Mouse (Mus musculus) liver, embryonic 14.5 days (tissue): ENCODE data around the gene Maml2. TPM values are rescaled to one million over a fixed set of nuclear protein-coding genes. Genes with fewer than 3 reads are reported as not detected.

Source experiments
- ATAC-seq: fragments of 200-750 bp; cut with Nextera tagmentation; 2 replicates; pipeline ENCODE4 v1.8.0; 2017; ENCODE audit warnings: moderate number of reproducible peaks, mild to moderate bottlenecking, moderate library complexity; ENCODE audit not compliant: insufficient read depth
- DNase-seq, 3 experiments: peaks; one replicate each; pipeline ENCODE4 v3.0.0-alpha.2; 2012 to 2013; ENCODE audit warnings: low read depth in 3 of 3, low spot score in 3 of 3
- H3K27ac ChIP-seq: fragments of 300-500 bp; sonication (generic); 2 replicates; pipeline ENCODE4 v1.5.1; 2014; ENCODE audit warnings: moderate library complexity, mild to moderate bottlenecking, control low read depth, inconsistent platforms
- H3K27me3 ChIP-seq: fragments of 300-500 bp; sonication (generic); 2 replicates; pipeline ENCODE4 v1.6.1; 2014; ENCODE audit warnings: mild to moderate bottlenecking, low read length, moderate library complexity; ENCODE audit not compliant: control insufficient read depth, insufficient read depth
- H3K36me3 ChIP-seq: fragments of 300-500 bp; sonication (generic); replicated peaks from 2 replicates; pipeline ENCODE4 v1.6.1; 2014; ENCODE audit warnings: low read depth; ENCODE audit not compliant: control insufficient read depth, insufficient read depth
- H3K4me1 ChIP-seq, 2 experiments: fragments of 200-500 bp in 1 of 2; fragments of 300-500 bp in 1 of 2; sonication (generic) in 1 of 2; replicated peaks; 2 replicates each; pipeline ENCODE4 v1.6.1; 2012 to 2014; ENCODE audit warnings: antibody characterized with exemption in 1 of 2, inconsistent platforms in 1 of 2, low read length in 1 of 2; ENCODE audit not compliant: control insufficient read depth in 2 of 2, insufficient read depth in 2 of 2
- H3K4me2 ChIP-seq: fragments of 300-500 bp; sonication (generic); 2 replicates; pipeline ENCODE4 v1.6.1; 2014; ENCODE audit warnings: low read depth, mild to moderate bottlenecking, control low read depth, moderate library complexity
- H3K4me3 ChIP-seq, 2 experiments: fragments of 200-500 bp in 1 of 2; fragments of 300-500 bp in 1 of 2; sonication (generic) in 1 of 2; 2 replicates each; pipeline ENCODE4 v1.5.1; 2012 to 2014; ENCODE audit warnings: low read depth in 2 of 2, low read length in 2 of 2, mild to moderate bottlenecking in 2 of 2, control low read depth in 1 of 2, inconsistent platforms in 1 of 2, moderate library complexity in 1 of 2; ENCODE audit not compliant: insufficient read depth in 1 of 2
- H3K9ac ChIP-seq: fragments of 300-500 bp; sonication (generic); replicated peaks from 2 replicates; pipeline ENCODE4 v1.6.1; 2014; ENCODE audit warnings: mild to moderate bottlenecking, control low read depth, moderate library complexity
- H3K9me3 ChIP-seq: fragments of 300-500 bp; sonication (generic); 2 replicates; pipeline ENCODE4 v1.6.1; 2016; ENCODE audit warnings: low read length, mixed read lengths; ENCODE audit not compliant: control insufficient read depth
- CTCF ChIP-seq: IDR thresholded peaks from 2 replicates; pipeline ENCODE4 v1.5.1; 2016; ENCODE audit warnings: antibody characterized with exemption, low read depth, control low read depth
- EP300 ChIP-seq: IDR thresholded peaks from 2 replicates; pipeline ENCODE4 v1.6.1; 2016; ENCODE audit warnings: antibody characterized with exemption, low read depth
- WGBS: fragments of 180-500 bp; shearing (Covaris S2); extraction: QIAGEN DNeasy Blood & Tissue Kit; methylation state at CpG from one replicate; pipeline ENCODE4 v1.1.7; 2014; ENCODE audit not compliant: insufficient replicate concordance; 5-methylcytosine and 5-hydroxymethylcytosine counted together
- polyA plus RNA-seq, 2 experiments: library from polyadenylated mRNA; depleted of rRNA in 1 of 2; stranded (reverse) in 1 of 2; unstranded in 1 of 2; fragments of >200 nt; fragmentation: Nextera tagmentation in 1 of 2; extraction: Ambion mirVana in 1 of 2; gene quantifications; 2 replicates each; pipeline versions ENCODE4 v1.2.1 to v1.2.3; 2012 to 2014

The Maml2 gene
- polyA plus RNA-seq, 2 experiments = 0.65 to 0.66 TPM

- no peak overlapping the region for H3K27ac ChIP-seq
- no peak overlapping the region for H3K4me2 ChIP-seq
These were observed 383.4 kb downstream of the Maml2 start for GRCm38 (mm10) chr9:13681147-13681546.

GRCm38 (mm10) chr9:13681581-13682038, 383.9 kb downstream of the Maml2 start:
- 0 out of 2 replicates have a peak, but pooled peaks have one; percentile 31 for ATAC-seq
- TF ChIP-seq EP300 (no peak), CTCF (0 out of 2 replicates have a peak, but pooled peaks have one; percentile 14)

More at GRCm38 (mm10) chr9:13681147-13681546, 383.4 kb downstream of the Maml2 start:
- Histone ChIP-seq H3K9ac (no peak overlapping the region), H3K27me3 (no peaks in the 10 kb centered on the region), H3K4me1 (peaks cover 0 to 20% of the 10 kb centered on the region in 2 experiments; a peak in 2 of 4 replicates), H3K9me3 (no peaks in the 10 kb centered on the region), H3K36me3 (no peaks in the 10 kb centered on the region), H3K4me3 (no peak overlapping the region)
- DNase-seq = no peak
- no peak for ATAC-seq
- TF ChIP-seq CTCF = no peak
- no peak for TF ChIP-seq EP300
- WGBS = 76% methylated on average over 8 of the region's 8 CpGs

GRCm38 (mm10) chr9:13684327-13684934, 386.7 kb downstream of the Maml2 start:
- Histone ChIP-seq H3K27ac (no peak overlapping the region), H3K4me1 (peaks cover 0 to 12% of the 10 kb centered on the region in 2 experiments; a peak in 2 of 4 replicates), H3K36me3 (no peaks in the 10 kb centered on the region), H3K4me3 (no peak overlapping the region), H3K27me3 (no peaks in the 10 kb centered on the region), H3K9me3 (no peaks in the 10 kb centered on the region), H3K4me2 (no peak overlapping the region), H3K9ac (no peak overlapping the region)
- ATAC-seq (no peak), DNase-seq (no peak)
- TF ChIP-seq CTCF (no peak), EP300 (no peak)
- WGBS = 66% methylated on average over 6 of the region's 6 CpGs

More at GRCm38 (mm10) chr9:13681581-13682038, 383.9 kb downstream of the Maml2 start:
- WGBS = 16% methylated on average over 8 of the region's 8 CpGs
- H3K4me2 ChIP-seq = no peak overlapping the region
- no peaks in the 10 kb centered on the region for H3K9me3 ChIP-seq
- H3K4me3 ChIP-seq = no peak overlapping the region
- H3K27ac ChIP-seq = no peak overlapping the region
- peaks cover 0 to 22% of the 10 kb centered on the region in 2 experiments; a peak in 2 of 4 replicates for H3K4me1 ChIP-seq
- H3K27me3 ChIP-seq = no peaks in the 10 kb centered on the region
- H3K9ac ChIP-seq = no peak overlapping the region
- no peaks in the 10 kb centered on the region for H3K36me3 ChIP-seq
- peak in 1 of 3 experiments; percentile 12 for DNase-seq

GRCm38 (mm10) chr9:13686977-13687659, 389.4 kb downstream of the Maml2 start:
- Histone ChIP-seq H3K27ac (no peak overlapping the region), H3K36me3 (no peaks in the 10 kb centered on the region), H3K4me1 (peaks cover 0 to 5% of the 10 kb centered on the region in 2 experiments; a peak in 1 of 4 replicates), H3K4me3 (no peak overlapping the region), H3K9me3 (no peaks in the 10 kb centered on the region), H3K4me2 (no peak overlapping the region), H3K9ac (no peak overlapping the region), H3K27me3 (no peaks in the 10 kb centered on the region)
- 75% methylated on average over 19 of the region's 19 CpGs for whole genome bisulfite sequencing
- TF ChIP-seq CTCF (peak; percentile 70), EP300 (no peak)
- DNase-seq (no peak), ATAC-seq (no peak)

- Histone ChIP-seq H3K27ac (no peak overlapping the region), H3K9ac (no peak overlapping the region), H3K9me3 (no peaks in the 10 kb centered on the region), H3K4me3 (no peak overlapping the region), H3K4me2 (no peak overlapping the region), H3K27me3 (no peaks in the 10 kb centered on the region), H3K36me3 (no peaks in the 10 kb centered on the region), H3K4me1 (peaks cover 0 to 5% of the 10 kb centered on the region in 2 experiments; a peak in 1 of 4 replicates)
- ATAC-seq (no peak), DNase-seq (no peak)
- TF ChIP-seq EP300 (no peak), CTCF (no peak)
- WGBS = 48% methylated on average over 9 of the region's 9 CpGs
These were observed 391.2 kb downstream of the Maml2 start for GRCm38 (mm10) chr9:13688997-13689396.
